Mouse (Mus musculus) kidney, adult 2 months (tissue): ENCODE measurements around the gene Slc25a5. TPM values are rescaled to one million over a fixed set of nuclear protein-coding genes. Genes with fewer than 3 reads are reported as not detected.

ENCODE experiments used
- DNase-seq: peaks from one replicate; pipeline ENCODE4 v3.0.0; 2021
- H3K27ac ChIP-seq: fragments of 200-500 bp; 2 replicates; pipeline ENCODE4 v1.5.1; 2012; ENCODE audit warnings: low read depth, low read length, control low read depth, inconsistent platforms; ENCODE audit not compliant: insufficient read depth
- H3K27me3 ChIP-seq: fragments of 200-500 bp; replicated peaks from 2 replicates; pipeline ENCODE4 v1.6.1; 2012; ENCODE audit warnings: mild to moderate bottlenecking, moderate library complexity, low read length, inconsistent platforms; ENCODE audit not compliant: control insufficient read depth, insufficient read depth
- H3K36me3 ChIP-seq: fragments of 200-500 bp; 2 replicates; pipeline ENCODE4 v1.6.1; 2012; ENCODE audit warnings: mild to moderate bottlenecking, moderate library complexity, low read length, inconsistent platforms; ENCODE audit not compliant: control insufficient read depth, insufficient read depth
- H3K4me1 ChIP-seq: fragments of 200-500 bp; 2 replicates; pipeline ENCODE4 v1.6.1; 2011; ENCODE audit warnings: low read length; ENCODE audit not compliant: control insufficient read depth, insufficient read depth
- H3K4me3 ChIP-seq: fragments of 200-500 bp; 2 replicates; pipeline ENCODE4 v1.5.1; 2011; ENCODE audit warnings: mild to moderate bottlenecking, low read depth, low read length, control low read depth; ENCODE audit not compliant: insufficient read depth
- CTCF ChIP-seq: fragments of 200-500 bp; conservative IDR thresholded peaks from 2 replicates; pipeline ENCODE4 v1.5.1; 2011; ENCODE audit warnings: low read depth, mild to moderate bottlenecking, control low read depth, low read length, moderate library complexity, mixed read lengths; ENCODE audit not compliant: insufficient read depth, insufficient read length
- POLR2A ChIP-seq: fragments of 200-500 bp; IDR thresholded peaks from one replicate; pipeline ENCODE4 v1.6.1; 2011; ENCODE audit warnings: low read depth, low read length, control low read depth
- WGBS: fragments of 180-500 bp; shearing (Covaris S2); methylation state at CpG from one replicate; pipeline ENCODE4 v1.1.7; 2018; 5-methylcytosine and 5-hydroxymethylcytosine counted together
- polyA plus RNA-seq: library from polyadenylated mRNA; depleted of rRNA; stranded (reverse); fragments of >200 nt; gene quantifications from 2 replicates; pipeline ENCODE4 v1.2.3, GENCODE M21; 2012

The Slc25a5 gene
- polyA plus RNA-seq, 1 experiment: 1,901 TPM

GRCm38 (mm10) chrX:36803189-36803588 lies 7.7 kb downstream of the Slc25a5 start:
- Histone ChIP-seq H3K36me3 (peaks cover under 1% of the 10 kb centered on the region; the same call in 1 of the 2 replicates), H3K27ac (no peak overlapping the region), H3K27me3 (no peaks in the 10 kb centered on the region), H3K4me3 (no peak overlapping the region), H3K4me1 (no peaks in the 10 kb centered on the region; the same call in 1 of the 2 replicates)
- TF ChIP-seq CTCF: no peak
- no peak for TF ChIP-seq POLR2A
- no peak for DNase-seq
- WGBS: 58% methylated on average over 5 of the region's 5 CpGs

DNA sequence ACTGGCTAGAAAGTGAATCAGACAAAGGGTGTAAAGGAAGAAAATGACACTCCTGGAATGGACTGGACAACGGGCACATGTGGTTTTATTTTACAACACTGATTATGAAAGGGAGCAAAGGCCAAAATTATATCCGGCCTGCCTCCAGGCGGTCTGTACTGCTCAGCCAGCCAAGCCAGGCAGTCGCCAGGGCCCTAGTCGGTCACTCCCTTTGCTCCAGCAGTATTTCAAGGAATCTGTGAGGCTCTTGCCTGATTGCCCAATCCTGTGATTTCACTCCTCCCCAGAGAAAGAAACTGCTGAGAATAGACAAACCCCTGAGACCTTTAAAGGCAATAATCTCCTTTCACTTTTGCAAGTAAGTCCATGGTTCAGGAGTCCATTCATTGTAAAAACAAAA lies 8.7 kb downstream of the Slc25a5 start:
- H3K4me1 ChIP-seq: no peaks in the 10 kb centered on the region; the same call in 1 of the 2 replicates
- TF ChIP-seq POLR2A (no peak), CTCF (no peak)
- no peaks in the 10 kb centered on the region for H3K36me3 ChIP-seq
- H3K27ac ChIP-seq: no peak overlapping the region
- H3K27me3 ChIP-seq: no peaks in the 10 kb centered on the region
- no peak overlapping the region for H3K4me3 ChIP-seq
- WGBS: 19% methylated on average over 5 of the region's 5 CpGs
- DNase-seq: peak; percentile 85

- Histone ChIP-seq H3K4me3 (no peak overlapping the region), H3K36me3 (no peaks in the 10 kb centered on the region), H3K4me1 (no peaks in the 10 kb centered on the region; the same call in 1 of the 2 replicates), H3K27ac (peak overlapping the region; percentile 23; the same call in 1 of the 2 replicates), H3K27me3 (no peaks in the 10 kb centered on the region)
- no peak for DNase-seq
- TF ChIP-seq POLR2A (no peak), CTCF (no peak)
- 63% methylated on average over 5 of the region's 5 CpGs for WGBS
These were observed 10.2 kb downstream of the Slc25a5 start for GRCm38 (mm10) chrX:36805466-36806235.

DNA sequence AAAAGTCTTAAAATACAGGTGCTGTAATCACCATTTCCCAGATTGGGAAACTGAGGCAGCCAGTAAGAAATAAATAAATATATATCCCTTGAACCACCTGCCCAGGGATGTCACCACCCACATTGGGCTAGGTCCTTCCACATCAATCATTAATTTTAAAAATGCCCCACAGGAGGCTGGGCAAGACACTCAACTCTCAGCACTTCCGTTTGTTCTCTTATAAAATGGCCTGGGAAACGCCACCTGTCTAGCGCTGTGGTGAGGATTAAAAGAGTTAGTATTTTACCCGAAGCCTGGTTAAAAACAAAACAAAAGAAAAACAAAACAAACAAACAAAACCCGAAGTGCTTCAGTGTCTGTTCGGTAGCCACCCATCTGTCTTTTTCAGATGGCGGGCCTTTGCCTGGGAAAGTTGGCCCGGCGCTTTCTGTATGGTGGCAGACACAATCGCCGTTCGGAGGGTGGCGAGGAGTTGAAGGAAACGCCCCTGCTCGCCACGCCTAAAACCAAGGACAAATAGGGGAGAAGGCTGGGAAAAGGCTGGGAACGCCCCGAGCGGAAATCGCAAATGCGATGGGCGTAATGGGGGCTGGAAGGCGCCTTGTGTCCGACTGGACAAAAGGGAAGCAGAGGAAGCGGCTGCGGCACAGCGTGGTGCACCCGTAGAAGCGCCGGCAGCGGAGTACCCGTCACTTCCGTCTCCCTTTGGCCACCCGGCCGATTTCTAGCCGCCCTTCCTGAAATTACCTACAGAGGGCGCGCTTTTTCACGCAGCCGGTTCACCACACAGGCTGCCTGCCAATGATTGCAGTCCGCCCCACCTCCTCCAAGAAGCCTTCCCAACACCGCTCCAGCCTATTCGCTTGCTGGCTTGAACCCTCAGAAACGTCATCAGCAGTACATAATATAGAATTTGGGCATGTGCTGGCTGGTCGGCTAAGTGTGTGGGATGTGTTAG lies 12.2 kb downstream of the Slc25a5 start:
- H3K4me3 ChIP-seq: peak overlapping the region; percentile 25
- no peaks in the 10 kb centered on the region for H3K27me3 ChIP-seq
- DNase-seq: peak; percentile 94
- no peaks in the 10 kb centered on the region for H3K36me3 ChIP-seq
- under 1% methylated on average over 44 of the region's 45 CpGs for WGBS
- peak overlapping the region; percentile 70 for H3K27ac ChIP-seq
- TF ChIP-seq POLR2A (peak; percentile 16), CTCF (peak; percentile 66)
- no peaks in the 10 kb centered on the region; the same call in 1 of the 2 replicates for H3K4me1 ChIP-seq

GRCm38 (mm10) chrX:36808318-36808683 lies 12.8 kb downstream of the Slc25a5 start:
- no peaks in the 10 kb centered on the region for H3K27me3 ChIP-seq

DNA sequence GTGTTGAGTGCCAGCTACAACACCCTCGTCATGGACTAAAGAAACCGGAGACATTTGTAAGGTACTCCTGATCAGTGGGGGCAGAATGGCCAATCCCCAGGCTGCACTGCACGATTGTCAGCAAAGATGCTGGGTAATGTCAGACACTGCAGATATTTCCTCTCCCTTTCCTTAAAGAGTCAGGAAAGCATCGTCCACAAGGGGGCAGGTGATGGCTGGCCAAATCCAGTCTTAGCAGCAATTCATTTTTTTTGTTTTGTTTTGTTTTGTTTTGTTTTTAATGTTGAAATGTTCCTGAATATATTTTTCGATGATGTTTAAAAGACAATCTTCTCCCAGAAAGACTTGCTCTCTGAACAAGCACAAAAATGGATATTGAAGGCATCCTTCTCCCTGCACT lies 15.9 kb downstream of the Slc25a5 start:
- H3K27ac ChIP-seq: no peak overlapping the region
- no peak for TF ChIP-seq POLR2A
- peak; percentile 56 for TF ChIP-seq CTCF
- 21% methylated on average over 5 of the region's 5 CpGs for WGBS
- H3K4me1 ChIP-seq: peaks cover 8% of the 10 kb centered on the region; the same call in 1 of the 2 replicates
- no peak for DNase-seq
- no peaks in the 10 kb centered on the region for H3K36me3 ChIP-seq
- H3K4me3 ChIP-seq: no peak overlapping the region
- no peaks in the 10 kb centered on the region for H3K27me3 ChIP-seq

More at GRCm38 (mm10) chrX:36808318-36808683, 12.8 kb downstream of the Slc25a5 start:
- TF ChIP-seq POLR2A (no peak), CTCF (no peak)
- peak overlapping the region; percentile 25; the same call in 1 of the 2 replicates for H3K4me3 ChIP-seq
- peak overlapping the region; percentile 32; the same call in 1 of the 2 replicates for H3K27ac ChIP-seq
- H3K4me1 ChIP-seq: no peaks in the 10 kb centered on the region; the same call in 1 of the 2 replicates
- H3K36me3 ChIP-seq: no peaks in the 10 kb centered on the region
- WGBS: 42% methylated on average over 6 of the region's 6 CpGs
- DNase-seq: no peak
